Mouse (Mus musculus) left cerebral cortex, postnatal 25 days (tissue): ENCODE results near the gene Khsrp. TPM values are rescaled to one million over a fixed set of nuclear protein-coding genes. Genes with fewer than 3 reads are reported as not detected.

Experiments
- DNase-seq, 2 experiments: peaks; one replicate each; pipeline ENCODE4 v3.0.0; 2022; ENCODE audit warnings: low spot score in 2 of 2, mixed read lengths in 1 of 2
- intact Hi-C: fragments of 180-260 bp; cut with DNase I; formaldehyde crosslinking; loops from one replicate; pipeline ENCODE4 v1.15.1; 2025
- total RNA-seq, 2 experiments: library from RNA; stranded (reverse); gene quantifications; 2 replicates each; pipeline ENCODE4 v1.2.3; 2021

Gene Khsrp
- total RNA-seq, 2 experiments from 2014 or later, result 103 to 110 TPM

DNA sequence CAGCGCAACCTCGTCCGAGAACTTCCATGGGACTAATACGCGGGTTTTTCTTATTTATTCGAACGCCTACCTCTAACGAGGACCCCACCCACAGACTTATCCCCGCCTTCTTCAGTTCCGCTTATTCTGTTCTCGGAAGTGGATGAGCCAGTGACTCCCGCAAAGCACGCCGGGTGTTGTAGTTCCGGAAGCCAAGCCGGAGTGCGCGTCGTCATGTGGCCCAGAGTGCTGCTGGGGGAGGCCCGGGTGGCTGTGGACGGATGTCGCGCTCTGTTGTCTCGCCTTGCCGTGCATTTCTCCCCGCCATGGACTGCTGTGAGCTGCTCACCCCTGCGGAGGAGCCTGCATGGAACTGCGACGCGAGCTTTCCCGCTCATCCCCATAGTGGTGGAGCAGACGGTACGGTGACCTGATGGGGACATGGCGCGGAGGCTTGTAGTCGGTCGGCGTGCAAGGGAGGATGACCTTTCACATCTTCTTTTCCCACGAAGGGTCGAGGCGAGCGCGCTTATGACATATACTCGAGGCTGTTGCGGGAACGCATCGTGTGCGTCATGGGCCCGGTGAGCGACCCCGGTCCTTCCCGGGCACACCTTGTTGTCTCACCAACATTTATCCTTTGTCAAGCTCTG is 41.1 kb downstream of the Khsrp start, which contains the start of gene Clpp:
TSS of gene Clpp (plus strand) at position 191 of the 632 bp plus-strand sequence.
- intact Hi-C loops, result loop anchor here (1.0 kb wide), 2 partner anchors 21 to 257 kb away; partner anchors contain the start of genes Gm17949 and Gtf2f1
- DNase-seq, result peak; percentile 95 to 98

DNA sequence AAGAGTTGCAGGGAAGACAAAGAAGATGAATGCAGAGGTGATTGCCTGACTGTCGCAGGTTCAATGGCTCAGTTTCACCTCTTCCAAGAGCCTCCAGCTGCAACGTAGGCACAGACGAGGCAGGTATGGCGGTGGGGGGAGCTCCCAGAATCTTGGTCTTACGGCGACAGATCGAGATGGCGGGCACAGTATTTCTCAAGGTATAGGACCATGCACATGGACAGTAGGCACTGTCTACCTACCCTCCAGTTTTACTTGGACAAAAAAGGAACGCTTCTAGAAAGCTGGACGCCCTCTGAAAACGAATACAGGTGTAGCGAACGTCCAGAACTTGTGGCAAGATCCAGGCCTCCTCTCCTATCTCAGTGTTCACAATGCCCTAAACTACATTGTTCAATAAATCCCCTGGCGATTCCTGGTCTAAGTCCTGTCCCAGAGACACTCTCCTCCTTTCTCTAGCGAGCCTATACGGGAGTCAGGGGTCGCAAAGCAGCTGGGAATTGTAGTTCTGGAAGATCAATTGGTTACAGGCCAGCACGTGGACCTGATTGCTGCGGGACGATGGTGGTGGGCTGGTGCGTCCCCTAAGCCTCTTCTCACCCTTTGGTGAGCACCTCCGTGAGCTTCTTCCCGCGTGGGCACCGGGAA is 41.7 kb downstream of the Khsrp start:
- intact Hi-C loops, result loop anchor here (1.0 to 5.0 kb wide), 4 partner anchors 22 to 258 kb away; partner anchors contain the start of genes Gm17949, Gtf2f1 and Mllt1
- peak; percentile 85 to 92 for DNase-seq

DNA sequence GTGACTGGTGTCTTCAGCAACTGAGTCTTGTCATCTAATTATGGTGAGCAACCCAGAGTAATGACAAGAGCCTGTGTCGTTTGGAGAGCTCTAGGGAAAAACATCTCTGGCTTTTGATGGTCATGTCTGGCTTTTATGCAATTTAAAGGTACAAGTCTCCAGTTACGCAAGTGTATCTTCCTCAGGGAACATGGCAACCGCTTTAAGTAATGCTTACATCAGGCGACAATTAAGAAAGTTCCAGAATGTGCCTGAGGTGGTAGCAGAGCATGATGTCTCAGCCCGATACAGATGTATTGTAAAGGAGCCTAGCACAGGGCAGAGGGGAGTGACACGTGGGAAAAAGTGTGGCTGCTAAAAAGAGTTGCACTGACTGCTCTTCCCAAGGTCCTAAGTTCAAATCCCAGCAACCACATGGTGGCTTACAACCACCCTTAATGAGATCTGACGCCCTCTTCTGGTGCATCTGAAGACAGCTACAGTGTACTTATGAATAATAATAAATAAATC is 42.3 kb downstream of the Khsrp start:
- intact Hi-C loops, result loop anchor here (2.0 to 5.0 kb wide), 2 partner anchors 54 to 182 kb away; partner anchors contain the start of gene Mllt1
- no peak for DNase-seq

DNA sequence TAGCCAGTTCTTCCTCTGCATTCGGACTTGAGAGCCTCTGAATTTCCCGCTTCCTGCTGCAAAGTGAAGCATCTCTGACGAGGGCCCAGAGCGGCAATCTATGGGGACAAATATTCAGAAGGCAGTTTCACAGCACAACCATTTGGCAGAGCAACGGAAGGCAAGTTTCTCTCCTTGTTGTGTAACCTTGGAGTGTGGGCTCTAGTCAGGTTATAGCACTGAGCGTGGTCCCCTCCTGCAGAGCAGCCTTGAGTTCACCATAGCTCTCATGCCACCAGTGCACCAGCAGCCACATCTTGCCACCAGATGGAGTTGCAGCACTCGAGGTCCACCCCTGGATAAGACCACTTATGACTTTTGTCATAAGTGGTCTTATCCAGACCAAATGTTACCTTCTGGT is 42.9 kb downstream of the Khsrp start:
- intact Hi-C loops, result loop anchor here (2.0 to 5.0 kb wide), 2 partner anchors 54 to 181 kb away; partner anchors contain the start of gene Mllt1
- DNase-seq, result no peak

DNA sequence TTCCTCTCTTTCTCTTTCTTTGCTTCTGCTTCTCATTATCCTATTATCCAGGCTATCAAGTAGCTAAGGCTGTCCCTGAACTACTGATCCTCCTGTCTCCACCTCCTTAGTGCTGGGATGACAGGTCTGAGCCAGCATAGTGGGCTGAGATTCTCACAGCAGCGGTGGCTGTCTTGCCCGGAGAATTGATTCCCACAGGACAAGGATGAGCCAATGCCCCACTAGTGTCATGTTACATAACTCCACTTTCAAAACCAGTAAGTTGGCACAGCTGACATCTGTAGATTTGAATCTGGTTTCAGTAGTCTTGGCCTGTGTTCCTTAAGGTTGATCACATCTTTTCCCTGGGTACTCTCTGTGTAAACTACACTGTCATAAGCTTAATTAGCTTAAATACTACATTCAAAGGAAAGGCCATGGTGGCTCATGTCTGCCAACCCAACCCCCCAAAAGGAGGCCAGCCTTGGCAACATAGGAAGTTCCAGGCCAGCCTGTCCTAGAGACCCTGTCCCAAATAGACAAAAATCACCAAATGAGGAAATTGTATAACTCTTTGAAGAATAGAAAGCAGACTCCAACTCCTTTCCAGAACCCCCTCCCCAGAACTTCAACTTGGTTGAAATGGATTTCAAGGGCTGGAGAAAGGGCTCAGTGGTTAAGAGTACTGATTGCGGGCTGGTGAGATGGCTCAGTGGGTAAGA is 45.1 kb downstream of the Khsrp start:
- no peak for DNase-seq
- intact Hi-C loops, result loop anchor here (5.0 kb wide), 1 partner anchor 179 kb away; no protein-coding TSS in a partner anchor

DNA sequence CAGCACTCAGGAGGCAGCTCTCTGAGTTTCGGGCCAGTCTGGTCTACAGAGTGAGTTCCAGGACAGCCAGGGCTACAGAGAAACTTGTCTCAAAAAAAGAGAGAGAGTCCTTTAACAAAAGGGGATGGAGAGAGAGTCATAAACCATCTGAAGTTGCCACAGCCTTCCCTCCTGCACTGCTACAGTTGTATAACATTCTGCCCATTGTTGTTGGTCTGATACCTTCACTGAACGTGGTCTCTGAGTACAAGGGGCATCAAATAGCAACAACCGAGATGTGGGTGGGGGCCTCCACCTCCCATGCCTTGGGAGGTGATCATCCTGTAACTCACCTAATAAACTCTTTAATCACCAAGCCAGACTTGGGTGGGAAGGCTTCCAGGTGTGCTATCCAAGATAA is 45.7 kb downstream of the Khsrp start:
- intact Hi-C loops, result loop anchor here (5.0 kb wide), 1 partner anchor 178 kb away; no protein-coding TSS in a partner anchor
- DNase-seq, result no peak

DNA sequence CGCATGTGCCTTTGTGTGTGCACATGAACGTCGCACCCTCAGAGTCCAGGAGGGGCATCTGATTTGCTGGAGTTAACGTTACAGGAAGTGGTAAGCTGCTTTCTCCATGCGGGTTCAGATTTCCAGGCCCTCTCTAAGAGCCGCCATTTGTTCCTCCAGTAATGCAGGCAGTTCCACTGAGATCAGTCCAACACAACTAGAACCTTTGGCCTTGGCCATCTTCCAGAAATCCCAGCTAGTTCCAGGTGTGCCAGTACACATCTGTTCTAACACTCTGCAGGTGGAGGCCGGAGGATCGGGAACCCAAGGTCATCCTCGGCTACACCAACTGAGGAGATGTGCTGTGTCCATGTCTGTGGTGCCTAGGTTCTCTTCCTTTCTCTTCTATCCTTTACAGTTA is 46.4 kb downstream of the Khsrp start:
- no peak for DNase-seq
- intact Hi-C loops, result loop anchor here (5.0 kb wide), 1 partner anchor 178 kb away; no protein-coding TSS in a partner anchor

DNA sequence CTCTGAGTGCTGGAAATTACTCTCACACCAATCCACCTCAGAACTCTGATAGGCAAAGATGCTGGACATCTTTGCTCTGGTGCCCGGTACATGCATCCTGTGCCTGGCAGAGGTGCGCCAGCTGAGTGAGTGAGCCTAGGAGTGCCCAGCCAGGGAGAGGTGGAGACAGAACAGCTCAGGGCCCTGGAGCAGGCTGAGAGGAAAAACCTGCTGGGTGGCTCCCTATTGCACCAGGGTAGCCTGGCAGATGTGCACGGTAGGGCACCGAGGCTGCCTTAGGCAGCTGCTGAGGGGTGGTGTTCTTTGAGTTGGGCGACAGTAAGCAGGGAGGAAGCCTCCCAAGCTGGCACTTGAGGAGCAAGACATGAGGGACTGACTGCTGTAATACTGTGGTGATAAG is 49.3 kb downstream of the Khsrp start, which contains the start of gene Acer1:
TSS of gene Acer1 (minus strand) at position 114 of the 400 bp plus-strand sequence.
- intact Hi-C loops, result no loop called here
- DNase-seq, result no peak

DNA sequence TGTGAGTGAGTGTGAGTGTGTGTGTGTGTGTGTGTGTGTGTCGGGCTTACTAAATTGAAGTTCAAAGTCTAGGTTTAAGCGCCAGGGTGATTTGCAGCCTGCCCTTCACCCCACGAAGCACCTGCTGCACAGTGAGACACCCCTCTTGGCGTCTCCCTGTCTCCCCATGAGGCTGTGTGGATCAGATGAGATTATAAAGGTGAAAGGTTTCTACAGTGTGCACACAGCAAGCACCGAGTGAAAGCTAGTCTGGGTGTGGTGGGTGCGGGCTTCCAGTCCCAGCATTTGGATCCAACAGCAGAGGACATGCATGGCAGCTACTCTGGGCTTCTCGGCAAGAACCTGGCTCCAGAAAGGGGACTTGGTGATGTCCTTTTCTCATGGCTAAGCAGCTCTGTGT is 50.3 kb downstream of the Khsrp start:
- DNase-seq, result no peak
- intact Hi-C loops, result no loop called here

DNA sequence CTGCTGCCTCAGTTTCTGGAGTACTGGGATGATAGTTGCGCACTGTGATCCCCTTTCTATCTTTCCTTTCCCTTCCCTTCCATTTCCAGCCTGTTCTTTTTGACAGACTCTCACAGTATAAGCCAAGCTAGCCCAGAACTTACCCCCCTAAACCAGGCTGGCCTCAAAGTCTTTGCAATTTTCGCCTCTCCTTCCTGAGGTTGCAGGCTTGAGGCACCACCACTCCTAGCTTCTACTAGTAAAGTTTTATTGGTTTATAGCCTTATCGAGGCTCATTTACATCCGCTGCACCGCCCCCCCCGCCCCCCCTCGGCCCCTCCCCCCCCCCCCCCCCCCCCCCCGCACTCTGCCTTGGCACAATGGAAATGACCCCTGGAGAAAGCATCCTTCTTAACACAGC is 51.8 kb downstream of the Khsrp start:
- intact Hi-C loops, result no loop called here
- no peak for DNase-seq

DNA sequence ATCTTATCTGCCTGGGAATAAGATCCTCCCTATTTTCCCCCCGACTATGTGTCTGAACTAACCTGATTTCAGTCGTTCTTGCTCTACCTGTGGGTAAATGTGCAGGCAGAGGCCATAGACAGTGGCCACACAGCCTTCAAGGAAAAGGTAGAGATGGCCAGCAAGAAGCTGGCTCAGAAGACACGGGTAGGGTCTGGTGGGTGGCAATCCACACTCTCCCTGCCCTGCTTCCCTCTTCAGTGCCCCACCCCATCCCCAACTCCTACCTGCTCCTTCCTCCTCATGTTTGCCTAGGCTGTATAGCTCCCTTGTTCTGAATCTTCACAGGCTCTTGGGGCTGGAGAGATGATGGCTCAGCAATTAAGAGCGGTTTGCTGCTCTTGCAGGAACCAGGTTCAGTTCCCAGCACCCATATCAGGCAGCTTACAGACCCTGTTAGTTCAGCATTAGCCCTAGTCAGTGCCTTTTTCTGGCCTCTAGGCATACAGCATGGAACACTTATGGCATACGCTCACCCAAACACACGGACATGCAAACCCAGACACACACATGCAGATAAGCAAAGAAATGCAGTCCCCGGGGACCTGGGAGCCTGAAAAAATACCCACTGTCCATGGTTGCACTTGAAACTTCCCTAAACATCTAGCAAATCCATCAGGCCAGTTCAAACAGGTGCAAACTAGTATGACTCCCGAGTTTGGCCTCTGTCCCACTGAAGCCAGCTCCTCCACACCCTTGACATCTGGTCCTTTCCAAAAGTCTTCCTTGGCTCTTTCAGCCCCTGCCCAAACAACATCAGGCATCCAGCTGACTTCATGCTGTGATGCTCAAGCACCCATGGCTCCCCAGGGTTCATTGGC is 54.6 kb downstream of the Khsrp start:
- no peak for DNase-seq
- intact Hi-C loops, result no loop called here

DNA sequence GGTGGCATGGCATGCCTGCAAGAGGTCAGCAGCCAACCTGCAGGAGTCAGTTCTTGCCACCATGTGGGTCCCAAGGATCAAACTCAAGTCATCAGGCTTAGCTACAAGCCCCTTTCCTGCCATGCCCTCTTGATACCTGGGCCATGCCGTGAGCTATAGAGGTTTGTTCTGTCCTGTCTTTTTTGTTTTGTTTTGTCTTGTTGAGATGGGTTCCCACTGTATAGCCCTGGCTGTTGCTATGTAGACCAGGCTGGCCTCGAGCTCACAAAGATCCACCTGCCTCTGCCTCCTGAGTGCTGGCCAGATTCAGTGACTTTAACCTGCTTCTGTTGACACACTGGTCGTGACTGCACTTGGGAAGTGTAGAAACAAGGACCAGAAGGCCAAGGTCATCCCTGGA is 55.9 kb downstream of the Khsrp start:
- no peak for DNase-seq
- intact Hi-C loops, result no loop called here

DNA sequence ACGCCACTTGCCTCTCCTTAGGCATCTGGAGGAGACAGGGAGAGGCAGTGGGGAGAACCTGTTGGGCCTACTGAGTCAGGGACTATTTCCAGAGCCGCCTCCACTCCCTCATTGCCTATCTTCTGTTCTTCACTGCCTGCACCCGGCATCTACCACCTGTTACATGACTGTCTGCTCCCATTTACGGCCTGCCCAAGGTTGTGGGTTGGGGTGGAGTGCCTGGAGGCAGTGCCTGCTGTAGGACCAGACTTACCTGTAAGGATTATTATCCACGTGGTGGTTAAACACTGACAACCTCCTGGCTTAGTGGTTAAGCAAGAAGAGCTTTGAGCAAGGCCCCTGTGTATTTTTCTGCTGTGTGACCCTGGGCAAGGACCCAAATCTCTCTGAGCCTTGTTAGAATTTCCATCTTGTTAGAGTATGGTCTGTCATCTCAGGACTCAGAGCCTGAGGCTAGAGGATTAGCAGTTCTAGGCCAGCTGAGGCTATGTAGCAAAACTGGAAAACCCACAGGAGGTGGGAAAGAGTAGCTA is 56.5 kb downstream of the Khsrp start:
- intact Hi-C loops, result no loop called here
- peak in 1 of 2 experiments; percentile 4 for DNase-seq

DNA sequence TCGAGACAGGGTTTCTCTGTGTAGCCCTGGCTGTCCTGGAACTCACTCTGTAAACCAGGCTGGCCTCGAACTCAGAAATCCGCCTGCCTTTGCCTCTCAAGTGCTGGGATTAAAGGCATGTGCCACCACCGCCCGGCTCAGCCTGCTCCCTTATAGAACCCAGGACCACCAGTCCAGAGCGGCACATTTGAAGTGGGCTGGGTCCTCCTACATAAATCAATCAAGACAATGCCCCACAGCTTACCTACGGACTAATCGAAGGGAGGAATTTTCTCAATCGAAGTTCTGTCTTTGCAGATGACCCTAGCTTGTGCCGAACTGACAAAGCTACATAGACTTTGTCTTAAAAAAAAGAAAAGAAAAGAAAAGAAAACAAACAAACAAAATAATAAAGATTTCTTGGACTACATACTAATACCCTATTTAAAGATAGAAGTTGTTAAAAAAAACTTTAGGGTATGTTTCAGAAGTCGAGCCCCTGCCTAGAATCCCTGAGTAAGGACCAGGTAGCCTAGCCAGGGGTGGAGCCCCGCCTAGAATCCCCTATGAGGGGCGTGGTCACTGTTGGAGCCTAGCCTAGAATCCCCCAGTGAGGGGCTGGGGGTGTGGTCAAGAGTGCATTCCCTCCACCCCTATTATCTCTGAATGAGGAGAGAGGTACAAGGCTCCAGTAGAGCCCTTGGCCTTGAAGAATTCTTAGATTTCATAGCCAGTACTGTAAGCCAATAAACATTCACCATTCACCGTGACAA is 57.2 kb downstream of the Khsrp start:
- intact Hi-C loops, result no loop called here
- DNase-seq, result no peak
